Mouse (Mus musculus): Measurements from ENCODE around the gene Ctnnbl1. TPM values are rescaled to one million over a fixed set of nuclear protein-coding genes. Genes with fewer than 3 reads are reported as not detected.

Gene Ctnnbl1
- total and polyA plus RNA-seq, 2 experiments from 2014 or later = 21.0 to 28.4 TPM

- ATAC-seq (ENCODE audit: insufficient read depth, low read depth) = no peak
- WGBS = 70% methylated on average over 7 of the region's 7 CpGs
Observed at GRCm38 (mm10) chr2:157744619-157745018, 7.4 kb downstream of the Ctnnbl1 start.

GRCm38 (mm10) chr2:157745735-157746134 lies 8.5 kb downstream of the Ctnnbl1 start:
- TF ChIP-seq CTCF (IDR thresholded peaks at IDR 0.05; ENCODE audit: low read depth) (no peak), EP300 (IDR thresholded peaks at IDR 0.05; ENCODE audit: low read depth) (no peak)
- Histone ChIP-seq H3K27me3 (ENCODE audit: control insufficient read depth, insufficient read depth, low read length) (no peaks in the 10 kb centered on the region), H3K27ac (ENCODE audit: low read depth) (no peak overlapping the region), H3K4me1 (ENCODE audit: control insufficient read depth, insufficient read depth) (no peaks in the 10 kb centered on the region), H3K9ac (replicated peaks; ENCODE audit: low read depth, low read length) (no peak overlapping the region), H3K36me3 (replicated peaks; ENCODE audit: control insufficient read depth, insufficient read depth, low read length) (no peaks in the 10 kb centered on the region), H3K9me3 (replicated peaks; ENCODE audit: control insufficient read depth, low read length) (peaks cover 3% of the 10 kb centered on the region), H3K4me2 (ENCODE audit: low read depth, low read length) (no peak overlapping the region), H3K4me3 (ENCODE audit: low read depth, low read length) (no peak overlapping the region)
- ATAC-seq (ENCODE audit: insufficient read depth, low read depth) = no peak
- whole genome bisulfite sequencing = 100% methylated on average over 4 of the region's 4 CpGs
- DNase-seq (ENCODE audit: low spot score) = no peak

More at GRCm38 (mm10) chr2:157744619-157745018, 7.4 kb downstream of the Ctnnbl1 start:
- no peaks in the 10 kb centered on the region for H3K36me3 ChIP-seq (replicated peaks; ENCODE audit: control insufficient read depth, insufficient read depth, low read length)
- H3K4me1 ChIP-seq (ENCODE audit: control insufficient read depth, insufficient read depth) = no peaks in the 10 kb centered on the region
- peaks cover 3% of the 10 kb centered on the region for H3K9me3 ChIP-seq (replicated peaks; ENCODE audit: control insufficient read depth, low read length)
- H3K4me2 ChIP-seq (ENCODE audit: low read depth, low read length) = no peak overlapping the region
- no peak overlapping the region for H3K27ac ChIP-seq (ENCODE audit: low read depth)
- no peak for DNase-seq (ENCODE audit: low spot score)
- TF ChIP-seq EP300 (IDR thresholded peaks at IDR 0.05; ENCODE audit: low read depth) (no peak), CTCF (IDR thresholded peaks at IDR 0.05; ENCODE audit: low read depth) (no peak)
- H3K4me3 ChIP-seq (ENCODE audit: low read depth, low read length) = no peak overlapping the region
- H3K9ac ChIP-seq (replicated peaks; ENCODE audit: low read depth, low read length) = no peak overlapping the region
- no peaks in the 10 kb centered on the region for H3K27me3 ChIP-seq (ENCODE audit: control insufficient read depth, insufficient read depth, low read length)

- Histone ChIP-seq H3K9ac (replicated peaks; ENCODE audit: low read depth, low read length) (no peak overlapping the region), H3K4me3 (ENCODE audit: low read depth, low read length) (no peak overlapping the region), H3K27ac (ENCODE audit: low read depth) (no peak overlapping the region), H3K4me1 (ENCODE audit: control insufficient read depth, insufficient read depth) (peaks cover 2% of the 10 kb centered on the region; the same call in 1 of the 2 replicates), H3K27me3 (ENCODE audit: control insufficient read depth, insufficient read depth, low read length) (no peaks in the 10 kb centered on the region), H3K36me3 (replicated peaks; ENCODE audit: control insufficient read depth, insufficient read depth, low read length) (no peaks in the 10 kb centered on the region), H3K9me3 (replicated peaks; ENCODE audit: control insufficient read depth, low read length) (peaks cover 3% of the 10 kb centered on the region), H3K4me2 (ENCODE audit: low read depth, low read length) (no peak overlapping the region)
- WGBS = 68% methylated on average over 9 of the region's 9 CpGs
- no peak for DNase-seq (ENCODE audit: low spot score)
- ATAC-seq (ENCODE audit: insufficient read depth, low read depth) = no peak
- TF ChIP-seq CTCF (IDR thresholded peaks at IDR 0.05; ENCODE audit: low read depth) (no peak), EP300 (IDR thresholded peaks at IDR 0.05; ENCODE audit: low read depth) (no peak)
Observed at GRCm38 (mm10) chr2:157746558-157746957, 9.4 kb downstream of the Ctnnbl1 start.

- Histone ChIP-seq H3K4me1 (ENCODE audit: control insufficient read depth, insufficient read depth) (peaks cover 7% of the 10 kb centered on the region; the same call in 1 of the 2 replicates), H3K36me3 (replicated peaks; ENCODE audit: control insufficient read depth, insufficient read depth, low read length) (no peaks in the 10 kb centered on the region), H3K4me3 (ENCODE audit: low read depth, low read length) (no peak overlapping the region), H3K9ac (replicated peaks; ENCODE audit: low read depth, low read length) (no peak overlapping the region), H3K27me3 (ENCODE audit: control insufficient read depth, insufficient read depth, low read length) (no peaks in the 10 kb centered on the region), H3K4me2 (ENCODE audit: low read depth, low read length) (no peak overlapping the region), H3K9me3 (replicated peaks; ENCODE audit: control insufficient read depth, low read length) (peaks cover 3% of the 10 kb centered on the region), H3K27ac (ENCODE audit: low read depth) (no peak overlapping the region)
- 65% methylated on average over 2 of the region's 2 CpGs for WGBS
- no peak for ATAC-seq (ENCODE audit: insufficient read depth, low read depth)
- TF ChIP-seq EP300 (IDR thresholded peaks at IDR 0.05; ENCODE audit: low read depth) = no peak
- TF ChIP-seq CTCF (IDR thresholded peaks at IDR 0.05; ENCODE audit: low read depth) = no peak
- DNase-seq (ENCODE audit: low spot score) = no peak
Observed at GRCm38 (mm10) chr2:157747989-157748388, 10.8 kb downstream of the Ctnnbl1 start.

GRCm38 (mm10) chr2:157750481-157750880 lies 13.3 kb downstream of the Ctnnbl1 start:
- H3K9me3 ChIP-seq (replicated peaks; ENCODE audit: control insufficient read depth, low read length) = peaks cover 3% of the 10 kb centered on the region
- no peak overlapping the region for H3K4me2 ChIP-seq (ENCODE audit: low read depth, low read length)
- H3K36me3 ChIP-seq (replicated peaks; ENCODE audit: control insufficient read depth, insufficient read depth, low read length) = no peaks in the 10 kb centered on the region
- no peak for TF ChIP-seq CTCF (IDR thresholded peaks at IDR 0.05; ENCODE audit: low read depth)
- no peak for ATAC-seq (ENCODE audit: insufficient read depth, low read depth)
- no peak overlapping the region for H3K4me3 ChIP-seq (ENCODE audit: low read depth, low read length)
- no peak overlapping the region for H3K9ac ChIP-seq (replicated peaks; ENCODE audit: low read depth, low read length)
- peaks cover 7% of the 10 kb centered on the region; the same call in 1 of the 2 replicates for H3K4me1 ChIP-seq (ENCODE audit: control insufficient read depth, insufficient read depth)
- no peak for DNase-seq (ENCODE audit: low spot score)
- 75% methylated on average over 8 of the region's 8 CpGs for WGBS
- H3K27ac ChIP-seq (ENCODE audit: low read depth) = no peak overlapping the region
- H3K27me3 ChIP-seq (ENCODE audit: control insufficient read depth, insufficient read depth, low read length) = no peaks in the 10 kb centered on the region

- WGBS = 63% methylated on average over 12 of the region's 12 CpGs
- ATAC-seq (ENCODE audit: insufficient read depth, low read depth) (no peak), DNase-seq (ENCODE audit: low spot score) (no peak)
- H3K9ac ChIP-seq (replicated peaks; ENCODE audit: low read depth, low read length) = no peak overlapping the region
- H3K4me1 ChIP-seq (ENCODE audit: control insufficient read depth, insufficient read depth) = peaks cover 7% of the 10 kb centered on the region; the same call in 1 of the 2 replicates
- H3K4me3 ChIP-seq (ENCODE audit: low read depth, low read length) = no peak overlapping the region
- H3K27me3 ChIP-seq (ENCODE audit: control insufficient read depth, insufficient read depth, low read length) = no peaks in the 10 kb centered on the region
- peaks cover under 1% of the 10 kb centered on the region; the same call in 1 of the 2 replicates for H3K9me3 ChIP-seq (replicated peaks; ENCODE audit: control insufficient read depth, low read length)
- no peaks in the 10 kb centered on the region for H3K36me3 ChIP-seq (replicated peaks; ENCODE audit: control insufficient read depth, insufficient read depth, low read length)
- H3K4me2 ChIP-seq (ENCODE audit: low read depth, low read length) = no peak overlapping the region
- TF ChIP-seq CTCF (IDR thresholded peaks at IDR 0.05; ENCODE audit: low read depth) = no peak
- TF ChIP-seq EP300 (IDR thresholded peaks at IDR 0.05; ENCODE audit: low read depth) = no peak
- H3K27ac ChIP-seq (ENCODE audit: low read depth) = peak overlapping the region; percentile 27; the same call in 1 of the 2 replicates
Observed at GRCm38 (mm10) chr2:157750926-157751588, 13.9 kb downstream of the Ctnnbl1 start.

Data from heart, postnatal 0 days (tissue).